Mouse (Mus musculus) left cerebral cortex, adult 11 months (tissue): ENCODE results near the gene 4933424G06Rik.
"Not testable (repeated sequence)": the region's sequence is repeated elsewhere in the genome, so short reads cannot be mapped to it uniquely, and the experiment has no call there.

ENCODE experiments used
- DNase-seq: peaks from one replicate; pipeline ENCODE4 v3.0.0; 2022; ENCODE audit warnings: low spot score

4933424G06Rik gene

DNA sequence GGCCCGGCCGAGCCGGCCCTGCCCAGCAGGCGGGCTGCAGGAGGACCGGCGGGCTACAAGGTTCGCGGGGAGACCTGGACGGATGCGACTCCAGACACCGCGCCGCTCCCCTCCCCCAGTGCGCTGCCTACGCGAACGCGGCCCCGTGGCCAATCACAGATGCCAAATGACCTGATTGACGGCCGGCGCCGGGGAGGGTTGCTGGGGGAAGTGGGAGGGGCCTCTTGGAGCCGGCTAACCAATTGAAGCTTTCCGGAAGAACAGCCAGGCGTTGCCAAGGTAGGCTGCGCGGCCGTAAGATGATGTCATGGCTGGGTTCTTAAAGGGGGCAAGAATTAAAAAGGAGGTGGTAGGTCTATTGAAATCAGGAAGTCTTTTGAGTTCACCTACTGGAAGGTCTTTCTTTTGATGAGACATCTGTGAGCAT is at the start of gene 4933424G06Rik:
4933424G06Rik (plus strand) TSS at position 296 of the 427 bp plus-strand sequence.
- peak; percentile 97 for DNase-seq

GRCm38 (mm10) chr1:36664457-36664856 is 45.5 kb upstream of the 4933424G06Rik start:
- no peak for DNase-seq

- DNase-seq: no peak
Measured at GRCm38 (mm10) chr1:36665165-36665723, 44.7 kb upstream of the 4933424G06Rik start.

DNA sequence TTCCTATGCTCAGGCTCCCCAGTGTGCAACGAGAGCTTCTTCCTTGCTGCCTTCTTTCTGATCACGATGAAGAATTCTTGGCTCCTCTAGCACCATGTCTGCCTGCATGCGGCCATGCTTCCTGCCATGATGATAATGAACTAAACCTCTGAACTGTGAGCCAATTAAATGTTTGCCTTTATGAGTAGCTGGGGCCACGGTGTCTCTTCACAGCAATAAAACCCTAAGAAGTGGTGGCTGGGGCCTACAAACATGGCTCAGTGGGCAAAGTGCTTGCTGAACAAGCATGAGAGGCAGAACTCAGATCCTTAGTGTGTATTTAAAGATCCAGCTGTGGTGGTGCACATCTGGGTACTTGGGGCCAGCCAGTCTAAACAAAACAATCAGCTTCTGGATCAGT is 44.0 kb upstream of the 4933424G06Rik start:
- DNase-seq: no peak

DNA sequence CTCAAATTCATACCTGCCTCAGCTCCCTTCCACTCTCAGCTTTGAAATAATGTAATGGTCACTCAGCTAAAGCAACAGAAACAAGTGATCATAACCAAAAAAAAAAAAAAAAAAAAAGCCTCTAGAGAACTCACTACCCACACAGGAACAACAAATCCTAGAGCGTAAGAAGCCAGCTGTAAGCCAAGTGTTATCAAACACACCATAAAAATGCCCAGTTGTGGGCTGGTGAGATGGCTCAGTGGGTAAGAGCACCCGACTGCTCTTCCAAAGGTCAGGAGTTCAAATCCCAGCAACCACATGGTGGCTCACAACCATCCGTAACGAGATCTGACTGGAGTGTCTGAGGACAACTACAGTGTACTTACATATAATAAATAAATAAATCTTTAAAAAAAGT is 41.9 kb upstream of the 4933424G06Rik start:
- not testable (repeated sequence) for DNase-seq

GRCm38 (mm10) chr1:36670256-36670655 is 39.7 kb upstream of the 4933424G06Rik start:
- DNase-seq: no peak

DNA sequence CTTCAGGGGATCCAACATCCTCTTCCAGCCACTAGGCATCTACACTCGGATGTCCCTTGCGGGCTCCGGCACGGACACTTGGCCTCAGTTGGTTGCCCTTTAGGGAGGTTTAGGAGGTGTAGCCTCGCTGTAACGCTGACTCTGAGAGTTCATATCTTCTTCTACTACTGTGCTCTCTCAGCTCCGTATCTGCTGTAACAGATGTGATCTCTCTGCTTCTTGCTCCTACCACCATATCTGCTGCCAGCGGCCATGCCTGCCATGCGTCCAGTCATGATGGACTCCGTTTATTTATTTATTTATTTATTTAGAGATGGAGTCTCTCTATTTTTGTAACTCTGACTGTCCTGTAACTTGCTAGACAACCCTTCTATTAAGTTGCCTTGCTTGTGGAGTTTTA is 38.7 kb upstream of the 4933424G06Rik start:
- no peak for DNase-seq

DNA sequence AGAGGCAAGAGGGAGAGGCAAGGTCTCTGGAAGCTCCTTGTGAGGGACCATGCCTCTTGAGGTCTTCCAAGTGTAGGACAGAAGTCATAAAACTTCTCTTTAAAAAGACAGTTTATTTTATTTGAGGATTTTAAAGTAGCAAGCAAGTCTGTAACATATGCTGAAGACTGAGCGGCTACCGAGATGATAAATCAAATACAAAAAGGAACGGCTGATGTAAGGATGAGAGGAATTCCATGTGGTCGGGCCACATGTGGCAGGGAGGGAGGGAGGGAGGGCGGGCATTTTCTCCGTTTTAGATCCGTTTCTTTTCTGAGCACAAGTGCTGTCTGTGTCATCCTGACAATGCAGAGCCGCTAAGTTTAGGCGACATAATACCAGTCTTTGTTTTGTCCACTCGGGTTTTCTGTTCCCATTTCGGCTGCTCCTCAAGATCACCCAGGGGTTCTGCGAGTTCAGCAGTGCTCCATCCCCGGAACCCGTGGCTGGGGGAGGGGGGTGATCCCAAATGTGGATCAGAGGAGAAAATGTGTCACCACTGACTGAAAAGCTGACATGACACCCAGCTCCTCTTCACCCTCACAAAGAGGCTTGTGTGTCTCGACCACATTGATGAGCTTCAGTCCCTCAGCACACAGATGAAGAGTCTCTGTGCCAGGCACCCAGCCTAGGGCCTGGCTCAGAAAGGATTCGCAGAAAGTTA is 37.1 kb upstream of the 4933424G06Rik start:
- DNase-seq: no peak

- DNase-seq: no peak
Measured at GRCm38 (mm10) chr1:36674936-36675335, 35.0 kb upstream of the 4933424G06Rik start.

DNA sequence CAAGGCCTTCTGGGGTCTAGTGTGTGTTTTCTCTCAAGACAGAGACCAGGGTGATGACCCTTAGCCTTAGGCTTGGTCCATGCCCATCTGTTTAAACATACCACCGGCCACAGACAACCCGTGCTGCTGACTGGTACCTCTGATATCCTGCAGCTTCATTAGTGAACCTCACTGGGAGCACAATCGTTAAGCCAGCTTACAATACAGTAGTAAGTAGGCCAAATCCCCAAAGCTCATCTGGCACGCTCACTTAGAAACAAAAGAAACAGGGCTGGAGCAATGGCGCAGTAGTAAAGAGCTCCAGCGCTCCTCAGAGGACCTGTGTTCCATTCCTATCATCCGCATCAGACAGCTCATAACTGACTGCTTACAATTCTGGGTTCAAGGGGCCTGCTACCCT is 29.1 kb upstream of the 4933424G06Rik start:
- no peak for DNase-seq

DNA sequence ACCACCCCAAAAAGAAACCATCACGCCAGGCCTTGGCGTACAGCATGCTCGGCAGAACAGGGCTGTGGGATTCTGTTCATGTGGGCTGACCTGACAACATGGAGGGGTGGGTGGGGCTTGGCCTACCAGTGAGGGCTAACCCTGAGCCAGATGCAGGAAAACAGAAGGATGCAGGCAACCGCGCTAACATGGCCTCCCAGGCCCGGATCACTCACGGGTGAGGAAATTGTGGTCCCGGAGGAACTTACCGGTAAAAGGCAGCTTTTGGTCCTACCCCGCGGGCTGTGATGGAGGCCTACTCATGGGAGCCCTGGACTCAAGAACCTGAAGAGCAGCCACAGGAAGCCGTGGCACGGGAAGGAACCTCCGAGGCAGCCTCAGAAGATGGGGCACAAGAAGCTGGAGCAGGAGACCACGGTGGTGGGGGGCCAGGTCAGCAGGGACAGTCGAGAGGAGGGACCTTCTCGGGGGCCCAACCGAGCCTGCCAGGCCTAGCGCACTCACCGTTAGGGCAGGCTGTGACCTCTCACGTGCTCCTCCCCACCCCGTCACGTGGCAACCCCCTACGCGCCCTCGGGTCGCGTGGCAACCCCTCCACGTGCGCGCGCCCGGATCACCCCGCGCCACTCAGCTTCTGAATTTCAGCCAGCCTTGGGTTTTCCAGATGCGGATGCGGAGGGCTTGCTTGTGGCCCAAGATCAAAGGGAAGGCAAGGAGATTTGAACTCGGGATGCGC is 27.2 kb upstream of the 4933424G06Rik start, which contains the start of gene Fam178b:
Fam178b (minus strand) TSS at position 564 of the 736 bp plus-strand sequence.
- DNase-seq: no peak

GRCm38 (mm10) chr1:36683810-36684467 is 26.0 kb upstream of the 4933424G06Rik start:
- peak; percentile 52 for DNase-seq

GRCm38 (mm10) chr1:36690671-36691235 is 19.2 kb upstream of the 4933424G06Rik start:
- no peak for DNase-seq

GRCm38 (mm10) chr1:36691271-36692155 is 18.4 kb upstream of the 4933424G06Rik start, which contains the start of gene Cox5b:
TSS of gene Cox5b (plus strand) at chr1:36691449.
- peak; percentile 92 for DNase-seq

- DNase-seq: no peak
Measured at GRCm38 (mm10) chr1:36694871-36695270, 15.1 kb upstream of the 4933424G06Rik start.

GRCm38 (mm10) chr1:36696411-36696810 is 13.5 kb upstream of the 4933424G06Rik start:
- DNase-seq: no peak

DNA sequence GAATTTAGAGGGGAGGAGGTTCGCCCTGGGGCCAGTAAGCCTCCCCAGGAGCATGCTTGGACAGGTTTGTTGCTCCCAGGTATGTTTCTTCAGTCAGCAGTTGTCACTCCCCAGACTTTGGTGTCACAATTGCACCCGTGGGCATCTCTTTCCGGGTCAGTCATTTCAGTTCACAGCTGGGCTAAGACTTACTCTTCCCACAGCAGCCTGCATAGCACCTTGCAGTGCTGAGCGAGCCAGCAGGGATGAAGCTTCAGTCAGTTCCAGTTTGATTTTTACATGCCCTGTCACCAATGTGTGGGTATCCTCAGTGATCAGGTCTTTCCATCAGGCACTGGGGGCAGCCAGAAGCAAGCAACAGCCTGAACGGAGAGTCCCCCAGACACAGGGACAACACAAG is 12.9 kb upstream of the 4933424G06Rik start:
- no peak for DNase-seq

DNA sequence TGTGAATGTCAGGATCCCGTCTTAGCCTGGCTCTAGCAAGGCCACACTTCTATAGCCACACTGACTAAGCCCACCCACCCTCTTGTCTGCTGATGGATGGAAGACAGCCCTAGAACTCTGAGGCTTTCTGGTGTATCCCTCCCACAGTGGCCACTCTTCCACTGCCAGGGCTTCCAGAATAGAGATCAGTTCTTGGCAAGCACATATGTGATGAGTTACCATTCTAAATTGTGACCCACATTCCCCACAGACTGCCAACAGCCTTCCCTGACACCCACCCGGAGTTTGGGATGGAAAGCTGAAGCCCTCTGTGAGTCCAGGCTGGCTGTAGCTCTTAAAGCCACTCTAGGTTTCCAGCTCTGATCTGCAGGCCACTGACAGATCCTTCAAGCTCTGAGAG is 2.8 kb upstream of the 4933424G06Rik start:
- DNase-seq: no peak

- no peak for DNase-seq
Measured at GRCm38 (mm10) chr1:36707797-36708196, 2.2 kb upstream of the 4933424G06Rik start.

DNA sequence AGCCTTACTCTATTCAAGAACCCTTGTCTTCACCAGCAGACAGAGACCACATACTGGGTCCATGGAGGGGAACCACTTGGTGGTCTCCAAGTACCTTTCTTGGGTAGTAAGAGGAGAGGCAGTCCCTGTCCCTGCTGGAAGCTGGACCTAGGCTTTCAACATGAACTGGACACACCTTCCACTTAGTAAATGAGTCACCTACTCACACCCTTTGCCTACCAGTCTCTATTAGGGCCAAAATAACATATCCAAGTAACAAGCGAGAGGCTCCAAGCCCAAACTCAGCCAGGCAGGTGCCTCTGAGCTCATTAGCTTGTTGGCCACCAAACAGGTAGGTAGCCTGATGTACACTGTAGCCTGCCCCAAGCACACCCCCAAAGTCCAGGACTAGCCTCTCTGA is 1.3 kb upstream of the 4933424G06Rik start:
- DNase-seq: no peak
